Mouse (Mus musculus) MEL (cell line): Measurements from ENCODE around the gene Ptprr. TPM values are rescaled to one million over a fixed set of nuclear protein-coding genes. Genes with fewer than 3 reads are reported as not detected.

Experiments
- DNase-seq: peaks from one replicate; pipeline ENCODE4 v3.0.0; 2011; ENCODE audit warnings: low read depth, low spot score
- H3K27ac ChIP-seq: 2 replicates; pipeline ENCODE4 v1.5.1; 2012; ENCODE audit warnings: low read depth, mild to moderate bottlenecking, control low read depth, low read length, moderate library complexity; ENCODE audit not compliant: control insufficient read depth
- H3K27me3 ChIP-seq, 2 experiments: fragments of 150-350 bp in 1 of 2; sonication (generic) in 1 of 2; 2 replicates each; pipeline ENCODE4 v1.6.1; 2012; ENCODE audit warnings: low read length in 2 of 2, mild to moderate bottlenecking in 2 of 2, improper control_type of control experiment in 1 of 2, moderate library complexity in 1 of 2; ENCODE audit not compliant: insufficient read depth in 2 of 2, control insufficient read depth in 1 of 2
- H3K36me3 ChIP-seq, 2 experiments: 2 replicates each; pipeline ENCODE4 v1.6.1; 2012 to 2014; ENCODE audit warnings: low read length in 2 of 2, improper control_type of control experiment in 1 of 2, inconsistent platforms in 1 of 2, mild to moderate bottlenecking in 1 of 2; ENCODE audit not compliant: insufficient read depth in 2 of 2, control insufficient read depth in 1 of 2
- H3K4me1 ChIP-seq, 2 experiments: fragments of 150-350 bp in 1 of 2; sonication (generic) in 1 of 2; 2 replicates each; pipeline ENCODE4 v1.6.1; 2012; ENCODE audit warnings: low read length in 2 of 2, improper control_type of control experiment in 1 of 2, mild to moderate bottlenecking in 1 of 2; ENCODE audit not compliant: insufficient read depth in 2 of 2, control insufficient read depth in 1 of 2
- H3K4me3 ChIP-seq, 2 experiments: fragments of 150-350 bp in 1 of 2; sonication (generic) in 1 of 2; 2 replicates each; pipeline ENCODE4 v1.5.1; 2012; ENCODE audit warnings: low read depth in 2 of 2, low read length in 2 of 2, mild to moderate bottlenecking in 2 of 2, moderate library complexity in 2 of 2, control low read depth in 1 of 2, improper control_type of control experiment in 1 of 2; ENCODE audit not compliant: control insufficient read depth in 1 of 2, insufficient read depth in 1 of 2
- H3K79me2 ChIP-seq: 2 replicates; pipeline ENCODE4 v1.6.1; 2012; ENCODE audit warnings: mild to moderate bottlenecking, low read length, moderate library complexity; ENCODE audit not compliant: control insufficient read depth, poor library complexity, insufficient read depth
- H3K9ac ChIP-seq: 2 replicates; pipeline ENCODE4 v1.6.1; 2012; ENCODE audit warnings: low read depth, mild to moderate bottlenecking, control low read depth, low read length, moderate library complexity; ENCODE audit not compliant: control insufficient read depth, poor library complexity, severe bottlenecking
- H3K9me3 ChIP-seq: fragments of 150-350 bp; sonication (generic); replicated peaks from 2 replicates; pipeline ENCODE4 v1.6.1; 2012; ENCODE audit warnings: mild to moderate bottlenecking, low read length, improper control_type of control experiment, moderate library complexity; ENCODE audit not compliant: insufficient read depth
- BHLHE40 ChIP-seq: IDR thresholded peaks from 2 replicates; pipeline ENCODE4 v1.6.1; 2012; ENCODE audit warnings: low read depth, mild to moderate bottlenecking, inconsistent platforms, low read length, improper control_type of control experiment, borderline replicate concordance
- CHD1 ChIP-seq: IDR thresholded peaks from 2 replicates; pipeline ENCODE4 v1.6.1; 2012; ENCODE audit warnings: low read depth, mild to moderate bottlenecking, inconsistent platforms, low read length, improper control_type of control experiment
- CHD2 ChIP-seq: IDR thresholded peaks from 2 replicates; pipeline ENCODE4 v1.6.1; 2011; ENCODE audit warnings: low read length, improper control_type of control experiment
- ELF1 ChIP-seq: IDR thresholded peaks from 2 replicates; pipeline ENCODE4 v1.6.1; 2014; ENCODE audit warnings: low read depth, mild to moderate bottlenecking, inconsistent platforms, low read length, improper control_type of control experiment, moderate library complexity
- GABPA ChIP-seq: IDR thresholded peaks from 2 replicates; pipeline ENCODE4 v1.6.1; 2012; ENCODE audit warnings: low read depth, mild to moderate bottlenecking, inconsistent platforms, low read length, improper control_type of control experiment, moderate library complexity
- HCFC1 ChIP-seq: IDR thresholded peaks from 2 replicates; pipeline ENCODE4 v1.6.1; 2012; ENCODE audit warnings: low read depth, mild to moderate bottlenecking, inconsistent platforms, low read length, improper control_type of control experiment, moderate library complexity
- MAFK ChIP-seq: IDR thresholded peaks from 2 replicates; pipeline ENCODE4 v1.6.1; 2011; ENCODE audit warnings: low read depth, mild to moderate bottlenecking, low read length, improper control_type of control experiment, borderline replicate concordance
- MAX ChIP-seq: IDR thresholded peaks from 2 replicates; pipeline ENCODE4 v1.6.1; 2011; ENCODE audit warnings: low read length, improper control_type of control experiment
- MEF2A ChIP-seq: IDR thresholded peaks from 2 replicates; pipeline ENCODE4 v1.6.1; 2014; ENCODE audit warnings: low read depth, mild to moderate bottlenecking, inconsistent platforms, low read length, improper control_type of control experiment; ENCODE audit not compliant: poor library complexity, insufficient replicate concordance, severe bottlenecking; ENCODE audit errors: extremely low read depth
- MYB ChIP-seq: IDR thresholded peaks from 2 replicates; pipeline ENCODE4 v1.6.1; 2011; ENCODE audit warnings: mild to moderate bottlenecking, low read depth, low read length, improper control_type of control experiment
- RCOR1 ChIP-seq: IDR thresholded peaks from 2 replicates; pipeline ENCODE4 v1.6.1; 2012; ENCODE audit warnings: low read depth, mild to moderate bottlenecking, inconsistent platforms, low read length, improper control_type of control experiment
- SIN3A ChIP-seq: IDR thresholded peaks from 2 replicates; pipeline ENCODE4 v1.6.1; 2012; ENCODE audit warnings: low read length, improper control_type of control experiment, inconsistent platforms
- SMC3 ChIP-seq: IDR thresholded peaks from 2 replicates; pipeline ENCODE4 v1.6.1; 2011; ENCODE audit warnings: low read depth, low read length, improper control_type of control experiment
- TAL1 ChIP-seq: IDR thresholded peaks from 2 replicates; pipeline ENCODE4 v1.6.1; 2012; ENCODE audit warnings: mild to moderate bottlenecking, inconsistent platforms, low read length, moderate library complexity, mixed read lengths
- TBP ChIP-seq: IDR thresholded peaks from 2 replicates; pipeline ENCODE4 v1.8.0; 2011; ENCODE audit warnings: low read depth, low read length, improper control_type of control experiment
- TCF12 ChIP-seq: IDR thresholded peaks from 2 replicates; pipeline ENCODE4 v1.6.1; 2014; ENCODE audit warnings: low read depth, mild to moderate bottlenecking, inconsistent platforms, low read length, improper control_type of control experiment, moderate library complexity
- USF1 ChIP-seq: IDR thresholded peaks from 2 replicates; pipeline ENCODE4 v1.6.1; 2014; ENCODE audit warnings: low read depth, mild to moderate bottlenecking, inconsistent platforms, low read length, improper control_type of control experiment, moderate library complexity
- USF2 ChIP-seq, 2 experiments: IDR thresholded peaks; 2 replicates each; pipeline ENCODE4 v1.6.1; 2011 to 2012; ENCODE audit warnings: improper control_type of control experiment in 2 of 2, low read length in 2 of 2, borderline replicate concordance in 1 of 2, inconsistent platforms in 1 of 2, low read depth in 1 of 2, mild to moderate bottlenecking in 1 of 2; ENCODE audit not compliant: insufficient read depth in 1 of 2
- ZMIZ1 ChIP-seq: IDR thresholded peaks from 2 replicates; pipeline ENCODE4 v1.6.1; 2012; ENCODE audit warnings: low read depth, mild to moderate bottlenecking, inconsistent platforms, low read length, improper control_type of control experiment, moderate library complexity
- ZNF384 ChIP-seq: IDR thresholded peaks from 2 replicates; pipeline ENCODE4 v1.6.1; 2012; ENCODE audit warnings: low read depth, mild to moderate bottlenecking, inconsistent platforms, low read length, improper control_type of control experiment
- polyA plus RNA-seq, 2 experiments: library from polyadenylated mRNA; stranded (reverse) in 1 of 2; unstranded in 1 of 2; fragments of >175 nt in 1 of 2; fragments of >200 nt in 1 of 2; gene quantifications; 2 replicates each; pipeline versions ENCODE4 v1.2.1 to v1.2.4; 2012; ENCODE audit warnings: low replicate concordance in 2 of 2, low read depth in 1 of 2; ENCODE audit not compliant: insufficient read length in 2 of 2, insufficient read depth in 1 of 2, missing spikeins in 1 of 2
- total RNA-seq: library from RNA; depleted of rRNA; stranded (reverse); fragments of 300-350 nt; gene quantifications from 2 replicates; pipeline ENCODE4 v1.2.3, GENCODE M21; 2012

Ptprr gene
- total and polyA plus RNA-seq, 3 experiments: not detected

DNA sequence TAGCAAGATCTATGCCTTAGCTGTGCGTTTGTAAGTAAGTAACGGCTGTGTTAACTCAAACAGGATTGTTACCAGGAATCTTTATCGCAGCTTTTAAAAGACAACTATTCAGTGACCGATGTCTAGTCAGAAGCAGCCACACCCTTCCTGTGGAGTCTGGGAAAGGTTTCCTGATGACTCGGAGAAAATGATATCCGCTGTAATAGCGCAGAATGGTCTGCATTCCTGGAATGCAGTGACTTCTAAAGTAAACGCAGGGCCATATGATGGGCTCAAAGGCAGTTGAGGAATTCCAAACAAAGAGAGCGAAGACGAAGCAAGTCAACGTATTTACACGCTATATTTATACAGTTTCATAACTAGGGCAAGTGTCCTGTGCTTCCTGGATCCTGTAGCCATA lies 279.8 kb downstream of the Ptprr start:
- no peak for TF ChIP-seq ZNF384
- no peaks in the 10 kb centered on the region for H3K9me3 ChIP-seq
- no peak for DNase-seq

DNA sequence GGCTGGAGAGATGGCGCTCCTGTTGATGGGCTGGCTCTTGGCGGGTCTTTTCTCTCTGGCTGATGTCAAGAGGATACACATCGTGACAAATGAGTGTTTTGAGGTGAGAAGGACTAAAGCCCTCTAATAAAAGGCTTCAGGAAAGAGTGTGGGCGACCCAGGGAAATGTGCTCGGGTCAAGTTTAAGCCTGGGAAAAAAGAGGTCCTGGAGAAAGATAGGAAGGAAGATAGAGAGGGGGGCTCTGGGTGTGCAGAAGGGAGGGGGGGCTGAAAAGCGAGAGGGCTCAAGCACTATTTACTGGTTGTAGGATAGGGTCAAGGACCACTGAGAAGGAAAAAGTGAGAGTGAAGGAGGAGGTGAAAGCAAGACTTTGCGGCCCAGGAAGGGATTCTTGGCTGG lies 282.8 kb downstream of the Ptprr start:
- H3K4me3 ChIP-seq: no peak overlapping the region
- TF ChIP-seq RCOR1 (no peak), TCF12 (no peak), GABPA (no peak), CHD1 (no peak), TBP (no peak), CHD2 (no peak), SMC3 (no peak), USF1 (no peak), SIN3A (no peak), MAX (no peak), ELF1 (no peak), BHLHE40 (no peak), ZMIZ1 (no peak), USF2 (IDR thresholded peaks at IDR 0.05; ENCODE audit: borderline replicate concordance in 1 of 2, insufficient read depth in 1 of 2, low read depth in 1 of 2, low read length in 2 of 2) (no peak), TAL1 (no peak), MEF2A (no peak), MYB (no peak), MAFK (no peak), HCFC1 (no peak)

More for the DNA sequence above, 279.8 kb downstream of the Ptprr start:
- Histone ChIP-seq H3K27ac (no peak overlapping the region), H3K4me3 (no peak overlapping the region), H3K4me1 (no peaks in the 10 kb centered on the region), H3K79me2 (no peaks in the 10 kb centered on the region), H3K36me3 (no peaks in the 10 kb centered on the region), H3K27me3 (no peaks in the 10 kb centered on the region), H3K9ac (no peak overlapping the region)

More for the DNA sequence above, 282.8 kb downstream of the Ptprr start:
- Histone ChIP-seq H3K36me3 (no peaks in the 10 kb centered on the region), H3K27me3 (no peaks in the 10 kb centered on the region), H3K27ac (no peak overlapping the region), H3K9ac (no peak overlapping the region), H3K79me2 (no peaks in the 10 kb centered on the region), H3K9me3 (no peaks in the 10 kb centered on the region), H3K4me1 (no peaks in the 10 kb centered on the region)
- no peak for DNase-seq
